ENCODE assay signal across 28 mouse cellular contexts in genomic region chr10:117695027-117695426, GRCm38 (mm10).
"Had no signal": no experiment of that assay in that cellular context is flagged by ENCODE, and none has a peak within 500 bp of the region (broad histone marks: within the 10 kb centered on the region; RNA-seq: fewer than 3 reads in every experiment).

No protein-coding gene starts in this region.

- H3K27me3 ChIP-seq: heart, embryonic 12.5 days; heart, embryonic 13.5 days; heart, embryonic 15.5 days; hindbrain, embryonic 12.5 days; hindbrain, embryonic 13.5 days; hindbrain, embryonic 15.5 days; intestine, embryonic 15.5 days; kidney, embryonic 15.5 days had no signal

- DNase-seq: heart, postnatal 10 days; heart, postnatal 14 days; heart, postnatal 36 days; heart, postnatal 4 days; kidney, adult 11 months; kidney, adult 18-20 months; kidney, adult 2 months; kidney, adult 8-10 months; kidney, adult 9 months; kidney, postnatal 10 days; kidney, postnatal 14 days; kidney, postnatal 25 days; kidney, postnatal 36 days; kidney, postnatal 4 days; layer of hippocampus, adult 9-11 months; layer of hippocampus, postnatal 36 days had no signal

- ATAC-seq: hindbrain, embryonic 16.5 days; inflammation-experienced regulatory T-cells, adult 6 months; intestine, embryonic 15.5 days; intestine, embryonic 16.5 days; intestine, postnatal 0 days had no signal
